Mouse (Mus musculus): ENCODE measurements around the gene Gldn. TPM values are rescaled to one million over a fixed set of nuclear protein-coding genes. Genes with fewer than 3 reads are reported as not detected.

Gene Gldn
- total RNA-seq (2023): not detected in 2 replicates

GRCm38 (mm10) chr9:54286331-54286987 lies at the start of gene Gldn:
TSS of gene Gldn (plus strand) at chr9:54286486.

GRCm38 (mm10) chr9:54268010-54268409 lies 18.3 kb upstream of the Gldn start, which contains the start of gene Cyp19a1:
TSS of gene Cyp19a1 (minus strand) at chr9:54268110.

Other genes with a start within 250 kb of the Gldn start
- not detected in 2 replicates for gene Tnfaip8l3, start 218.1 kb upstream of the Gldn start, total RNA-seq (2023)
- gene Cyp19a1, start 18.4 kb upstream of the Gldn start, total RNA-seq (2023): not detected in 2 replicates
- 151 and 210 TPM in 2 replicates for gene Dmxl2, start 215.1 kb downstream of the Gldn start, total RNA-seq (2023)

All from neutrophil, adult 65 days (primary cell).